Mouse (Mus musculus): Measurements from ENCODE around the gene Tmem181a.
"Not testable (repeated sequence)": the region's sequence is repeated elsewhere in the genome, so short reads cannot be mapped to it uniquely, and the experiment has no call there.

Gene Tmem181a

DNA sequence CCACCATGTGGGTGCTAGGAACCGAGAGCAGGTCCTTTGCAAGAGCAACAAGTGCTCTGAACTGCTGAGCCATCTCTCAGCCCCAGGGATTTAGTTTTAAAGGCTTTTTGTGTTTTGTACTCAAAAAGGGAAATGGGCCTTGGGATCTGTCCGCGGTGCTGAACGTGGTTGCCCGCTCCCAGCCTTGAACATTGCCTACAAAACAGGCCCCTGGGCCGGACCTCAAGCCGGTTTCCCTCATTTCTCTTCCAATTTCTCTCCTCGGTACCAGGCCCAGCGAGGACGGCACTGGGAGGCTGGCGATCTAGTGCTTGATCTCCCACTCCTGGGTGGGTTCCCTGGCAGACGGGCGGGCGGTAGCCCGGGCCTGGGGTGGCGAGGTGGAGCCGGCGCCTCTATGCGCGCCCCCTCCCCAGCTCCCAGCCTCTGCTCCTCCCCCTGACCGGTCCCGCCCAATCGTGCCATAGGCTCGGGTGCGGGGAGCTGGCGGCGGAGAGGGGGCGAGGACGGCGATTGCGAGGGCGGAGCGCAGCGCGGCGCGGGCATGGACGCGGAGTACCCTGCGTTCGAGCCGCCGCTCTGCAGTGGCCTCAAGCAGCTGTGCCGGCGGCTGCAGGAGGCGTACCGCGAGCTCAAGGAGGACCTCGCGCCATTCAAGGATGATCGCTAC is at the start of gene Tmem181a:
Gene Tmem181a (plus strand): TSS at position 461 of the 670 bp plus-strand sequence.
- DNase-seq (ENCODE audit: low read depth) = not testable (repeated sequence)

DNA sequence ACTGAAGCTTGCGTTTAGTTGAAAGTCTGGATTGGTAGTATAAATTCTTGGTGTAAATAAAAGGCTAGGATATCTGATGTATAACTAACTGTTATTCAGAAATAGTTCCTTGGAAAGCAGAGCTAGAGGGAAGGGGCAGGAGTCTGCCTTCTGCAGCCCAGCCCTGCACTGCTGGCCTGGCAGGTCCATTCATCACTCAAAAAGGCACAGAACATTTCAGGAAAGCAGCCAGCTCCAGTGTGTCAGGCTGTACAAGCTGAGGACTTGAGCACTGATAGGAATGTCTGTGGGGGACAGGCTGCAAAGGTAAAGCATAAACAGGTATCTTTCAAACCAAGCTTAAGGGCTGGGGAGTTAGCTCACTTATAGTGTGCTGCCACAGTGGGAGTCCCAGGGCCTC is 44.9 kb upstream of the Tmem181a start:
- DNase-seq (ENCODE audit: low read depth) = no peak

DNA sequence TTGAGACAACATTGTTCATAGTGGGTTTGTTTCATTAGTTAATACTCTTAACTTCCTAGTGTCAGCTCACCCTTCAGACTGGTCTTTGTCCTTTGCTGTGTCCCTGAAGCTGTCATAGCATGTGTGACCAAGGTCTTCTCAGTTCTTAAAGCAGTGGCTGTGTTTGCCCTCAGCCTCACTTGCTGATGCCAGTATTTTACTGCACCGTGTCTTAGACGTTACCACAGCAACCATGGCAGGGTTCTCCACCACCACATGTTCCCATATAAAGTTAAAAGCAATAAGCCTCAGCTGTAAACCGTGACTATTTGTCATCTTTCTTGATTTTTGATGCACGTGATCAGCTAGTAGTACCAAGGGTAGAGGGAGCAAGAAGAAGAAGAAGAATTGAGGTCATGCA is 41.0 kb upstream of the Tmem181a start:
- DNase-seq (ENCODE audit: low read depth) = no peak

DNA sequence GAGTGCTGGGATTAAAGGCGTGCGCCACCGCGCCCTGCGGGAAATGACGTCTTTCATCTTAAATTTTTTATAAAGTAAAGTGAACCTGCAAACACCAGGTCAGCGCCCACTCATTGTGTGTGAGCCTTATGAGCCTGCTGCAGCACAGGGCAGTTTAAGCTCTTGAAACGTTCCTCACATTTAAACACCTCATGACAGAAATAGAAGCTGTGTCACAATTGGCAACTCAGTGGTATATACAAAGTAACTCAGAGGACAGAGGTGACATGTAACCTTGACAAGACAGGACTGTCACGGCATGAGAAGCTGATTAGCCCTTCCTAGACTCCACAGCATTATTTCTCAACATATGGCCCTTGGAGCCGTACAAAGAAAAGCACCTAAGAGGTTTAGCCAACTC is 40.1 kb upstream of the Tmem181a start:
- DNase-seq (ENCODE audit: low read depth) = no peak

DNA sequence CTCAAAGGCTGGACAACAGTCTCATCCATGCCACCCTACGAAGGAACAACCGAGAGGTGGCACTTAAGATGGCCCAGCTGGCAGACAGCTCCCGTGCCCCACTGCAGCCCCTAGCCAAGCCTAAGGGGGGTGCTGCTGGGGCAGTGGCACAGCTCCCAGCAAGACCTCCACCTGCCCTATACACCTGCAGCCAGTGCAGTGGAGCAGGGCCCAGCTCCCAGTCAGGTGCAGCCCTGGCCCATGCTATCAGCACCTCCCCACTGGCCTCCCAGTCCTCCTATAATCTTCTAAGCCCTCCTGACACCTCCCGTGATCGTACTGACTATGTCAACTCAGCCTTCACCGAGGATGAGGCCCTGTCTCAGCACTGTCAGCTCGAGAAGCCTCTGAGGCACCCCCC is 24.0 kb upstream of the Tmem181a start:
- not testable (repeated sequence) for DNase-seq (ENCODE audit: low read depth)

DNA sequence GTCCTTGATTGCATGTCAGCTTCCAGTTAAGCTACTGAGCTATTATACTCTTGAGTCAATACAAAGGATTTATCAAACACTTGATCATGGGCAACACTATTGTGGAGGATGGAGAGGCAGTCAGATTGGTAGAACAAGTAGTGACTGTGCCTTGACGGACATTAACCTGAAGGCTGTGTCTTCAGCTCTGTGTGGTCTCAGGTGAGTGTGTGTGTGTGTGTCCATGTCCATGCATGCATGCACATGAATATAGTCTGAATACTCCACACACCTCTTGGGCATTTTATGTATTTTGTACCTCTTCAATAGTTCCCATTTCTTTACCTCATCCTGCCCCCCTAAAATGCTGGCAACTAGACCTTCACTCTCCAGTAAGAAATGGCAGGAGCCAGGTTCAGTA is 5.4 kb upstream of the Tmem181a start:
- not testable (repeated sequence) for DNase-seq (ENCODE audit: low read depth)

DNA sequence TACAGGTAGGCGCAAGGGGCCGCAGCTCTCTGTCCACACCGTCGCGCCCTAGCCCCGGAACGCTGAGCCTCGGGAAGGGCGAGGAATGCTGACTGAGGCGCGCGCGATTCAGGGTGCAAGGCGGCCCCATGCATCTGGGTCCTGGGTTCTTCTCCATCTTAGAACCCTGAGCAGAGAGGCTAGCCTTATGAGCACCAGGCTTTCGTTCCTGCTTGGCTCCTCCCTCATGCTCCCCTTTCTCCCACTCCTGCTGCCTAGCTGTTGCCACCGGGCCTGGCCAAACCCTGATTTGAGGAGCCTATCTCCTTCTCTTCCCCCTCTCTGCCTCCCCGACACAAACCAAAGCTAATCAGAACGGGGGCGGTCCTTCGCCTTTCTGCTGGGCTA is 403 bp downstream of the Tmem181a start:
- not testable (repeated sequence) for DNase-seq (ENCODE audit: low read depth)

DNA sequence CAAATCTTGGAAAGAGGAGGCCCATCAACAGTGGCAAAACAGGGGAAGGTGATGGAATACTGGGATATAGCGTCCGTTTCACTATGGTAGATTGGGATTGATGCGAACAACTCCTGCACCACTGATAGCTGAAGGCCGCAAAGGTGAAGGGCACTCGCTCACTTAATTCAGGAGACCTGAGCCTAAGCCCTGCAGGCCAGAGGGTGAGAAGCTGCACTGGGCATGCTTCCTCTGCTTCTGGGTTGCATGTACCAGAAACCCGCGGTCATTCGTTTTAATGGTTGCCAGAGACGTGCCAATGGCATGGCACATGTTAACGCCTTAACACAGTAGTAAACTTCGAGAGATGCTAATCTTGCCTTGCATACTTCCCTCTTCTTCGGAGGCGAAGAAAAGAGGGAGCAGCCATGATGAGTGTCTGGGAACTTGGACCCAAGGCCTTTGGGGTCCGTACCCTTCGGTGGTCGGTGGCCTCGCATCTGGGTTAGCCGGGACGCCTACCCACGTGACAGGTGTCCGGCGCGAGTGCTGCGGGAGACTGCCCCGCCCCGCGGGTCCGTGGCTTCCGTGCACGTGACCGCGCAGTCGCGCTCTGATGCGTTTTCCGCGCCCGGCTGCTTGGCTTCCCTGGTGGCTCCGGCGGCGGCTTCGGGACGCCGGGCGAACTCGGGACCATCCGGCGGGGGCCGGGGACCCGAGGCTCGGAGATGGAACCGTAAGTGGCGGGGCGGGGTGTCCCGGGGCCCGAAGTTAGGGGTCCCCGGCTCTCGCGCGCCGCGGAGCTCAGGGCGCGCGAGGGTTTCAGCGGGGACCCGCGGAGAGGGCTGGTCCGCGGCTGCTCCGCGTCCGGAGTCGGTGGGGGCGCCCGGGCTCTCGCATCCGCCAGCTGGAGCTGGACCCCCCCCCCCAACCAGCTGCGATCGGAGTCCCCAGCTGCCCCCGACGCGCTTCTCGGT is 13.5 kb downstream of the Tmem181a start:
- not testable (repeated sequence) for DNase-seq (ENCODE audit: low read depth)

DNA sequence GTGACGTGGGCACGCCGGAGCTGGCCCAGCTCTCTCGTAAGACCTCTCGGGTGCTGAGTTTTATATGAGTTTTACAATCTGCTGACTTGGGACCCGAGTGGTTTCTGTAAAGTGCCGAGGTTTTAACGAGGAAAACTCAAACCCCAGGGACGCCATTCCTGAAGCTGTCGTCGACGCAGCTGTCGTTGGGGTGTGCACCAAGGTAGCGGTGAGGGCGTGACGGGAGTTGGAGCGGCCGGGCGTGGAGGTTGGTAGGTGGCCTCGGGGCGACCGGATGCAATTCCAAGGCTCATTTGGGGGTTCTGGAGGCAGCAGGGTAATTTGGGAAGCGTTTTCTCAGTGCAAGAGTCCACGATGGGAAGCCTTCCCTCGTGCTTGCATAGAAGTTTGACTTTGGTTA is 14.2 kb downstream of the Tmem181a start:
- not testable (repeated sequence) for DNase-seq (ENCODE audit: low read depth)

DNA sequence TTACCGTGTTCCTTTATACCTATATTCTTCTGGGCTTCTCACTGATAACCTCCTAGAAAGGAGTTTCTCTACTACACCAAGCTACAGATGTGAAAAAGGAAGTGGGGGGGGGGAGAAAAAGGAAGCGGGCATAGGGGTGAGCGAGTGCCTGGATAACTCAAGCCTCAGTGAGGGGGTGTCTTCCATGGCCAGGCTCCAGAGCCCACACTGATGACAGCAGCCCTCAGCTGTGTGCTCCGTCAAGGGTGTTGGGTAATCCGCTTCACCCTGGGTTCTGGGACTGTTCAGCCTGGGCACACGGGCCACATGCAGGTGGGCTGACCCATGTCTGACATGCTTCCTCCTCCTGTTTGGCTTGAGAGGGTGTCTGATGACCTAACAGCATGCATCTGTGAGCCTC is 15.3 kb downstream of the Tmem181a start:
- not testable (repeated sequence) for DNase-seq (ENCODE audit: low read depth)

DNA sequence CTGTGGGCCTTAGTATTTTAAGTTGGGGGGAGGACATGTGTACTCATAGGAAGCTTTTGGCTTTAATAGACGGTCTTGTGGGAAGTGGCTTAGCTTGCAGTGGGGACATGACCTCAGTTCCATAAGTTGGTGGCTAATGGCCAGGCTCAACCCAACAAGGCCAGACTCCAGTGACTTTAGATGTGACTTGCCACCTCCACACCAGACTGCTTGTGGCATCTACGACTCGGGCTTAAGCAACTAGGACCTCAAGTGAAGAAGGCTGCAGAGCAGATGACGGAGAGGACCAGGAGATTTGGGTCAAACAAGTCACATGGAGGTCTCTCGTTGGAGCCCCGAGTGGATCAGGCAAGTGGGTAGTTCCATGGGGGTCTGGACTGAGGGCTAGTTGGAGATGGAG is 18.0 kb downstream of the Tmem181a start:
- DNase-seq (ENCODE audit: low read depth) = not testable (repeated sequence)

DNA sequence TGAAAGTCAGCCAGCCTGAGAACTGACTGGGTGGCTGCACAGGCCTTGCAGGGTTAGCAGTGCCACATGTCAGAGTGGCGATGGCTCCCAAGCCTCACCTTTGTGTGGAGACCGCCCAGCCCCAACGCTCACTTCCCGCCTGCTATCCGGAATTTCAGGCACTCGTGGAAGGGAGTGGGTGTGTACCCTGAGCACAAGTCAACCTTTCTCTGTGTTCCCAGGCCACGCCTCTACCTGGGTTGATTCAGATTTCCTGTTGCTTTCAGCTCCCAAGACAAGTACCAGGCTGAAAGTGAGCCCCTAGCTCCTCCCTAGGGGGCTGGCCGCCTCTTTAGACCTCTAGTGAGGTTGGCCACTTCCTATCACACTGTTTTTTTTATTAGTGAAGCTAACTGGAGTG is 22.5 kb downstream of the Tmem181a start:
- not testable (repeated sequence) for DNase-seq (ENCODE audit: low read depth)

DNA sequence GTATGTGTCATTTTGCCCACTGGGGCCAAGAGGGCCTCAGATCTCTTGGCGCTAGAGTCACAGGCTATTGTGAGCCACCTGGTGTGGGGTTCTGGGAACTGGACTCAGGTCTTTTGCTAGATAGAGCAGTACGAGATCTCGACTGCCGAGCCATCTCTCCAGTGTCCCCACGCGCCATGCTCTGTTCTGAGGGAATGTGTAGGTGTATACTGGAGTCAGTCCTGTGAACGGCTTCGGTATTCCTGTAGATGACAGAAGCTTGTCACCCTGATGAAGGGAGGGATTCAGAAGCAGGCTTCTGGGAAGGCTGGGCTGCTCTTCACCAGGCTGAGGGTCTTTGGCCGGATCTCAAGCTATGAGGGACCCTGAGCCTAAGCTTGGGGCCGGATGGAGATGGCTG is 23.1 kb downstream of the Tmem181a start:
- not testable (repeated sequence) for DNase-seq (ENCODE audit: low read depth)

DNA sequence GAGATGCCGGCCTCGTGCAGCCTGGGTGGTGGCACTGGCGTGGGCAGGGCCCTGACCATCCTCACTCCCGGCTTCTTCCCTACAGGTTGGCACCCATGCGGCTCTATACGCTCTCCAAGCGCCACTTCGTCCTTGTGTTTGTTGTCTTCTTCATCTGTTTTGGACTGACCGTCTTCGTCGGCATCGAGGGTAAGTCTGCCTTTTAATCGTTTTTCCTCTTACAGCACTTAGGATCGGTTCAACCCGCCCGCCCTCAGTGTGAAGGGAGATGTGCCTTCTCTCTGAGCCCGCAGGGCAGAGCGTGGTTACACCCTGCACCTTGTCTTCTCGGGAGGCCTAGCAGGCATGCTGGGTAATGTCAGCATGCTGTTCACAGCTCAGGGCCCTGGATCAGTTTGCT is 23.9 kb downstream of the Tmem181a start:
- DNase-seq (ENCODE audit: low read depth) = not testable (repeated sequence)

DNA sequence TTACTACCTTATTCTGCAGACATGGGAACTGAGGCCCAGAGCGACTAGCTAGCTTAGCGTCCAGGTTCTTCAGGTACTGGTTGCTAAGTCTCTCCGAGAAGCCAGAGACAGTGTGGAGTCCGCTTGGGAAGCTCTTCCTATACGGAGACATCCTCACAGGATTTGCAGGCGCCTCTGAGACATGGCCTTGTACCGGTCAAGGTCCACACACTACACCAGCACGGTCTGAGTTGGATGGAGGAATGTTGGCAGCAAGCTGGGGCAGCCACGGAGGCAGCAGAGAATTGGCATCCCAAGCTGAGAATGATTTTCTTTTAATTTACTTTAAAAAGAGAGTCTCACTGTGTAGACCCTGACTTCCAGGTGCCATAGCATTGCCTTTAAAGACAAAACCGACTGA is 26.5 kb downstream of the Tmem181a start:
- DNase-seq (ENCODE audit: low read depth) = not testable (repeated sequence)

DNA sequence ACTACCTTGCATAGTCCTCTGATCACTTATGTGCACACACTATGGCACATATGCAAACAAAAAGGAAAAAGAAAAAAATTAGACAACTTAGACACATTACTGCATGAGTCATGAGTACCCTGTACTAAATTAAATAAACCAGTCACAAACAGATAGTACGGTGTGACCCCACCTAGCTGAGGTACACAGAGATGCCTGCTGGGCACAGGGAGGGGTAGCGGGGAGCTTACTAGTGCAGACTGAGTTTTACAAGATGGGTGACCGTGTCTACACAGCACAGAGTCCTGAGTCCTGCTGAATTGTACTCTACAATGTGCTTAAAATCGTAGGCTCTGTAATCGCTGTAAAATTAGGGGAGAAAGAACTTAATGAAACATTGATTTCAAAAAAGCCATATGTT is 29.5 kb downstream of the Tmem181a start:
- not testable (repeated sequence) for DNase-seq (ENCODE audit: low read depth)

DNA sequence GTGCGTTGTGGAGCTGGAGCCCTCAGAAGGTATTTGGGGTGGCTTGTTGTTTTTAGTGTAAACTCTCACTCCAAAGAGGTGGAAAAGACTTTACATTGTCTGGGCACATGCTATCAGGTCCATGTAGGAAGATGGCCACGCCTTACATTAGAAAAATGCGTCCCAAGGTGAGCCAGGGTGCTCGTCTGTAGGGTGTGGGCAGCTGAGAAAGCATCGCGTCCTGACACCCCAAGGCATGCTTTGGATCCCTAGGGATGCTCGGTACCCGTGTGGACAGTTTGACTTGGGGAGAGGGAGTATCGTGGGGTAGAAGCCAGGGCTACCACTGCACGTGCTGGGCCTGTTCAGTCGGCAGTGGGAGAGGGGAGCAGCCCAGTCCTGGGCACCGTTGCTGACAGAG is 32.4 kb downstream of the Tmem181a start:
- DNase-seq (ENCODE audit: low read depth) = not testable (repeated sequence)

DNA sequence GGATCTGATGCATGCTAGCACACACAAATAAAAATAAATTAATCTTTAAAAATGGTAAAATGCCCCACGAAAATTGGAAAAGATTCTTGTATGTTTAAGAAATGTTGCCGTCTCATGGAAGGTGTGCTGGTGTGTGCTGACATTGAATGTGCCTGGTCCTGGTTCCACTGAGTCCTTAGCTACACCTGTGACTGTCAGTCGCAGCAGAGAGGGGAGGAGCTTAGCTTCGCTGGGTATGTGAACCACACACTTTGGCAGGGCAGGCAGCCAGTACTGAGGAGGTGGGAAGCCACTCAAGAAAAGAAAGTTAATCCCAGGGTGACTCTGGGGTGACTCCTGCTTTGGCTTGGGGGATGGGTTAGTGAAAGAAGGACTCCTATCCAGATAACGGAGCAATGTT is 37.2 kb downstream of the Tmem181a start:
- not testable (repeated sequence) for DNase-seq (ENCODE audit: low read depth)

DNA sequence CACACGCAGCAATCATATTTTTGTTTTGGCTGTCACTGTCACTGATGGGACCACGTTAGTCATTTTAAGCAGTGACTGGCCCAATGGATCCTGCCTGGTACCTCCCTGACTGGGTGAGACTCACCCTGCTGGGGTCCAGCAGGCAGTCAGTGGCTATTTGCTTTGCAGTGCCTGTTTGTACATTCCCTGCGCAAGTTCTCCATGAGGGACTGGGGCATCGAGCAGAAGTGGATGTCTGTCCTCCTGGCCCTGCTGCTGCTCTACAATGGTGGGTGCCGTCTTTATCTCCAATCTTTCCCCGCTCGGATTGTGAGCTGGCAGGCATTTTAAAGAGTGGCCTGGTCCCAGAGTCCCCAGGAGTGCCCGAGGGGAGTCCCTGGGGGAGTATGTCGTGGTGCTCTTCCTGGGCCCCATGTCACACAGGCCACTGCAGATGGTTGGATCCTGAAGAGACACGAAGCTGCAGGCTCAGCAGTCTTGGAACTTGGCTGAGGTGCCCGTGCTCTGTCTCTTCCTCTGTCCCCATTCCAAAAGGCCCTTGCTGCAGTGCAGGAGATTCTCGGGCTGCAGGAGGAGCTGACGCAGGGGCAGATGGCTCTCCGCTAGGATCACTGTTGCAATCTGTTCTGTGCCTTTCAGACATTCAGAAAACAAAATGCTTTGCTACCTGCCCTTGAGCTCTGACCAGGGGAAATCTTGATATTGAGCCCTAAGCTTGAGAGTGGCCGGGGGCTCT is 40.6 kb downstream of the Tmem181a start:
- DNase-seq (ENCODE audit: low read depth) = not testable (repeated sequence)

DNA sequence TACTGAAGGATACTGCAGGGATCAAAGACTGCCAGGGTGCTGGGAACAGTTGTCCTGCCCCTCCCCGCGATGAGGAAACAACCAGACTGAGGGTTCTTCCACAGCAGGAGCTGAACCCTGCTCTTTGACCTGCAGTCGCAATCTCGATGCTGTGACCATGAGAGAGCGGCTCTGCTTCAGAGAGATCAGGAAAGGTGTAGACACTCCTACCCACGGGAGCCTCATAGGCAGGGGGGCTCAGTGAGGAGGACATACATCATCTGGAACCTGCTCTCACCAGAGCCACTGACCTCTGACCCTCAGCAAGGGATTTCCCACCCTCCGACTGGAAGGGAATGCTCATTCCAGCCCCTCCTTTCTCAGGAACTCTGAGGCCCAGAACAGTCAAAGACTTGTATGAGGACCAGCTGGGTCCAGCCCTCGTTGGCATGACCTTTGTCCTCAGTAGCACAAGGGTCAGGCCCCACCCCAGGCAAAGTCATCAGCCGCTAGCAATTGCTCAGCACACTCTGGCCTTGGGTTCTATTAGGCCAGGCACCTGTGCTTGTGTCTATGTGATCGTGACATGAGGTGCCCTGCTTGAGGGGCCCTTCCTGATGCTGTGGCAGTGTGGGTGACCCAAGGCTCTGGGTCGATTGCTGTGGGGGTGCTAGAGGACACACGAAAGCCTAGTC is 43.7 kb downstream of the Tmem181a start:
- DNase-seq (ENCODE audit: low read depth) = not testable (repeated sequence)

DNA sequence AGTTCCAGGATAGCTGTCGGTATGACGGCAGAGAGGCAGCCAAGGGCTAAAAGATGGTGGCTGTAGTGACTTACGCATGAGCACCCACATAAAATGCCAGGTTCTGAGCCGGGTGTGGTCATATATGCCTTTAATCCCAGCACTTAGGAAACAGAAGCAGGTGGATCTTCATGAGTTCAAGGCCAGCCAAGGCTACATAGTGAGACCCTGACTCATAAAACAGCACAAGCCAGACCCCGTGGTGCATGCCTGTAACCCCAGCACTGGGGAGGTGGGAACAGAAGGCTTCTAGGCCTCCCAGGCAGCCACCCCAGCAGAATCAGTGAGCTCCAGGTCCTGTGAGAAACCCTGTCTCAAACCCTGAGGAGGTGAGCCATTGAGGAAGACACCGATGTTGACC is 48.2 kb downstream of the Tmem181a start:
- DNase-seq (ENCODE audit: low read depth) = not testable (repeated sequence)
